Mouse (Mus musculus): Measurements from ENCODE around the gene Rbm42. TPM values are rescaled to one million over a fixed set of nuclear protein-coding genes. Genes with fewer than 3 reads are reported as not detected.

Gene Rbm42
- polyA plus RNA-seq (2014; fragmentation: Nextera tagmentation; extraction: Ambion mirVana), result 76.7 and 82.8 TPM in 2 replicates

GRCm38 (mm10) chr7:30649591-30650540 lies at the start of gene Rbm42:
Gene Rbm42, minus strand, starts transcription at chr7:30650317.
- Histone ChIP-seq H3K9ac (ENCODE audit: low read depth, low read length) (peak within 1 kb of the TSS; percentile 97), H3K36me3 (ENCODE audit: control insufficient read depth, insufficient read depth, low read length) (peaks cover 21% of the 10 kb centered on the region), H3K9me3 (replicated peaks; ENCODE audit: control insufficient read depth, low read length) (no peaks in the 10 kb centered on the region), H3K4me1 (ENCODE audit: control insufficient read depth, insufficient read depth, low read length) (no peaks in the 10 kb centered on the region), H3K27ac (ENCODE audit: low read depth, low read length) (peak within 1 kb of the TSS; percentile 60), H3K27me3 (ENCODE audit: control insufficient read depth, insufficient read depth, low read length) (no peaks in the 10 kb centered on the region), H3K4me2 (peak within 1 kb of the TSS; percentile 97), H3K4me3 (ENCODE audit: low read depth, low read length) (peak within 1 kb of the TSS; percentile 93)
- ATAC-seq (replicated peaks; ENCODE audit: insufficient number of reproducible peaks, low FRiP score, low TSS enrichment), result peak; percentile 97
- 2% methylated on average over 59 of the region's 59 CpGs for WGBS (ENCODE audit: insufficient replicate concordance)

DNA sequence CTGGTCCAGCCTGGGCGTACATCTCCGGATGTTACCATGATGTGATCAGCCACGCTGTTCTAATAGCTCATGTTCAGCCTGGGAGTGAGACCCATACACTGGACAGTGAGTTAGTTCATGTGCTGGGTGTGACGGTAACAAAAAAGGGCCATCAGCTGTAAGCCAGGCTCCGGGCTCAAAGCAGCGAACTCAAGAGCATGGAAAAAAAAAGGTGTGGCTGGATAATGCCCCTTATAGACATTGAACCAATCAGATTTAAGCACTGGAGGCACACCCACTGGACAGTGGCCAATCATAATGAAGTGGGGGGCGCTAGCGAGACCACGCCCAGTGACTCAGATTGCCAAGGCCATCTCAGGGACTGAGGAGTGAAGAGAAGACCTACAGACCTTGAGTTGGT lies 48.5 kb upstream of the Rbm42 start, which contains the start of gene 2200002J24Rik:
TSS of gene 2200002J24Rik (plus strand) at position 338 of the 400 bp plus-strand sequence.
- peak; percentile 57; the same call in 1 of the 2 replicates for ATAC-seq (replicated peaks; ENCODE audit: insufficient number of reproducible peaks, low FRiP score, low TSS enrichment)
- H3K4me3 ChIP-seq (ENCODE audit: low read depth, low read length), result no peak within 1 kb of the TSS
- H3K4me1 ChIP-seq (ENCODE audit: control insufficient read depth, insufficient read depth, low read length), result no peaks in the 10 kb centered on the region
- no peak within 1 kb of the TSS for H3K9ac ChIP-seq (ENCODE audit: low read depth, low read length)
- H3K36me3 ChIP-seq (ENCODE audit: control insufficient read depth, insufficient read depth, low read length), result no peaks in the 10 kb centered on the region
- H3K27me3 ChIP-seq (ENCODE audit: control insufficient read depth, insufficient read depth, low read length), result no peaks in the 10 kb centered on the region
- H3K27ac ChIP-seq (ENCODE audit: low read depth, low read length), result no peak within 1 kb of the TSS
- H3K9me3 ChIP-seq (replicated peaks; ENCODE audit: control insufficient read depth, low read length), result no peaks in the 10 kb centered on the region
- H3K4me2 ChIP-seq, result no peak within 1 kb of the TSS
- WGBS (ENCODE audit: insufficient replicate concordance), result 33% methylated on average over 9 of the region's 9 CpGs

- Histone ChIP-seq H3K27ac (ENCODE audit: low read depth, low read length) (no peak overlapping the region), H3K9ac (ENCODE audit: low read depth, low read length) (no peak overlapping the region), H3K4me2 (no peak overlapping the region), H3K4me1 (ENCODE audit: control insufficient read depth, insufficient read depth, low read length) (no peaks in the 10 kb centered on the region), H3K36me3 (ENCODE audit: control insufficient read depth, insufficient read depth, low read length) (no peaks in the 10 kb centered on the region), H3K9me3 (replicated peaks; ENCODE audit: control insufficient read depth, low read length) (no peaks in the 10 kb centered on the region), H3K4me3 (ENCODE audit: low read depth, low read length) (no peak overlapping the region), H3K27me3 (ENCODE audit: control insufficient read depth, insufficient read depth, low read length) (no peaks in the 10 kb centered on the region)
- WGBS (ENCODE audit: insufficient replicate concordance), result 63% methylated on average over 5 of the region's 5 CpGs
- no peak for ATAC-seq (replicated peaks; ENCODE audit: insufficient number of reproducible peaks, low FRiP score, low TSS enrichment)
Observed at GRCm38 (mm10) chr7:30698101-30698500, 48.0 kb upstream of the Rbm42 start.

GRCm38 (mm10) chr7:30688325-30688724 lies 38.2 kb upstream of the Rbm42 start:
- no peaks in the 10 kb centered on the region for H3K4me1 ChIP-seq (ENCODE audit: control insufficient read depth, insufficient read depth, low read length)
- no peaks in the 10 kb centered on the region for H3K9me3 ChIP-seq (replicated peaks; ENCODE audit: control insufficient read depth, low read length)
- H3K36me3 ChIP-seq (ENCODE audit: control insufficient read depth, insufficient read depth, low read length), result no peaks in the 10 kb centered on the region
- peaks cover 6% of the 10 kb centered on the region for H3K27me3 ChIP-seq (ENCODE audit: control insufficient read depth, insufficient read depth, low read length)
- H3K9ac ChIP-seq (ENCODE audit: low read depth, low read length), result no peak overlapping the region
- ATAC-seq (replicated peaks; ENCODE audit: insufficient number of reproducible peaks, low FRiP score, low TSS enrichment), result no peak
- no peak overlapping the region for H3K4me3 ChIP-seq (ENCODE audit: low read depth, low read length)
- WGBS (ENCODE audit: insufficient replicate concordance), result 78% methylated on average over 6 of the region's 6 CpGs
- no peak overlapping the region for H3K4me2 ChIP-seq
- no peak overlapping the region for H3K27ac ChIP-seq (ENCODE audit: low read depth, low read length)

DNA sequence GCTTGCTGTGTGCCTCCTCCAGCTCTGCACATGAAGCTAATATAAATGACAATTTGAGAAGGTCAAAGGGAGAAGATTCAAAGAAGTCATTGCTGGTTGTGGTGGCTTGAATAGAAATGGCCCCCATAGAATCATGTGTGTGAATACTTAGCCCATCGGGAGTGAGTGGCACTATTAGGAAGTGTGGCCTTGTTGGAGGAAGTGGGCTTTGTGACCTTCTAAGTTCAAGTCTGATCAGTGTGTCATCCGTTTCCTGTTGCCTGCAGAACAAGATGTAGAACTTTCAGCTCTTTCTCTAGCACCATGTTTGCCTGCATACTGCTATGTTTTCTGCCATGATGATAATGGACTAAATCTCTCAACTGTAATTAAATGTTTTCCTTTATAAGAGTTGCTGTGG lies 33.3 kb upstream of the Rbm42 start:
- no peak for ATAC-seq (replicated peaks; ENCODE audit: insufficient number of reproducible peaks, low FRiP score, low TSS enrichment)
- no peaks in the 10 kb centered on the region for H3K4me1 ChIP-seq (ENCODE audit: control insufficient read depth, insufficient read depth, low read length)
- no peak overlapping the region for H3K4me2 ChIP-seq
- H3K36me3 ChIP-seq (ENCODE audit: control insufficient read depth, insufficient read depth, low read length), result no peaks in the 10 kb centered on the region
- H3K9ac ChIP-seq (ENCODE audit: low read depth, low read length), result no peak overlapping the region
- no peak overlapping the region for H3K4me3 ChIP-seq (ENCODE audit: low read depth, low read length)
- H3K9me3 ChIP-seq (replicated peaks; ENCODE audit: control insufficient read depth, low read length), result 0 out of 2 replicates have a peak, but pooled peaks cover 2% of the 10 kb centered on the region
- H3K27me3 ChIP-seq (ENCODE audit: control insufficient read depth, insufficient read depth, low read length), result peaks cover 6% of the 10 kb centered on the region
- H3K27ac ChIP-seq (ENCODE audit: low read depth, low read length), result no peak overlapping the region
- 58% methylated on average over 2 of the region's 2 CpGs for WGBS (ENCODE audit: insufficient replicate concordance)

GRCm38 (mm10) chr7:30681897-30682296 lies 31.8 kb upstream of the Rbm42 start:
- H3K4me1 ChIP-seq (ENCODE audit: control insufficient read depth, insufficient read depth, low read length), result no peaks in the 10 kb centered on the region
- ATAC-seq (replicated peaks; ENCODE audit: insufficient number of reproducible peaks, low FRiP score, low TSS enrichment), result no peak

DNA sequence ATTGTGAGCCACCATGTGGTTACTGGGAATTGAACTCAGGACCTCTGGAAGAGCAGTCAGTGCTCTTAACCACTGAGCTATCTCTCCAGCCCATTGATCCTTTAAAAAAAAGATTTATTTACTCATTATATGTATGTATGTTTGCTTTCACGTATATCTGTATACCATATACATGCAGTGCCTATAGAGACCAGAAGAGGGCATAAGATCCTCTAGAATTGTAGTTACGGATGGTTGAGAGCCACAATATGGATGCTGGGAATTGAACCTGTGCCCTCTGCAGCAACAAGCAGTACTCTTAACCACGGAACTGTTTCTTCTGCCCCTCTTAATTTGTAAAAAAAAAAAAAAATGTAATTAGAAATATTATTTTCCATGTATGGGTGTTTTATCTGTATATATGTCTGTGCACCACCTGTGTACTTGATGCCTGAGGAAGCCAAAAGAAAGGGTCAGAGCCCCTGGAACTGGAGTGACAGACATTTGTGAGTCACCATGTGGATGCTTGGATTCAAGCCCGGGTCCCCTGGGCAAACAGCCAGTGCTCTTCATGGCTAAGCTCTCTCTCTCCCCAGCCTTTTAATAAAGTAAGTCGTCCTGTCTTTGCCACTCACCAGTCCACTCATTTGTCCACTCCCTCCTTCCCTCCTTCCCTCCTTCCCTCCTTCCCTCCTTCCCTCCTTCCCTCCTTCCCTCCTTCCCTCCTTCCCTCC lies 28.3 kb upstream of the Rbm42 start:
- H3K4me2 ChIP-seq, result no peak overlapping the region
- ATAC-seq (replicated peaks; ENCODE audit: insufficient number of reproducible peaks, low FRiP score, low TSS enrichment), result no peak
- no peaks in the 10 kb centered on the region for H3K4me1 ChIP-seq (ENCODE audit: control insufficient read depth, insufficient read depth, low read length)
- no peak overlapping the region for H3K9ac ChIP-seq (ENCODE audit: low read depth, low read length)
- H3K27me3 ChIP-seq (ENCODE audit: control insufficient read depth, insufficient read depth, low read length), result peaks cover 3% of the 10 kb centered on the region; the same call in 1 of the 2 replicates
- WGBS (ENCODE audit: insufficient replicate concordance), result 60% methylated on average over 5 of the region's 5 CpGs
- H3K36me3 ChIP-seq (ENCODE audit: control insufficient read depth, insufficient read depth, low read length), result no peaks in the 10 kb centered on the region
- H3K27ac ChIP-seq (ENCODE audit: low read depth, low read length), result no peak overlapping the region
- 0 out of 2 replicates have a peak, but pooled peaks cover 4% of the 10 kb centered on the region for H3K9me3 ChIP-seq (replicated peaks; ENCODE audit: control insufficient read depth, low read length)
- H3K4me3 ChIP-seq (ENCODE audit: low read depth, low read length), result no peak overlapping the region

More at GRCm38 (mm10) chr7:30681897-30682296, 31.8 kb upstream of the Rbm42 start:
- Histone ChIP-seq H3K27me3 (ENCODE audit: control insufficient read depth, insufficient read depth, low read length) (no peaks in the 10 kb centered on the region), H3K4me3 (ENCODE audit: low read depth, low read length) (no peak overlapping the region), H3K27ac (ENCODE audit: low read depth, low read length) (no peak overlapping the region), H3K9ac (ENCODE audit: low read depth, low read length) (no peak overlapping the region), H3K4me2 (no peak overlapping the region), H3K36me3 (ENCODE audit: control insufficient read depth, insufficient read depth, low read length) (no peaks in the 10 kb centered on the region), H3K9me3 (replicated peaks; ENCODE audit: control insufficient read depth, low read length) (0 out of 2 replicates have a peak, but pooled peaks cover 4% of the 10 kb centered on the region)
- 36% methylated on average over 5 of the region's 5 CpGs for WGBS (ENCODE audit: insufficient replicate concordance)

DNA sequence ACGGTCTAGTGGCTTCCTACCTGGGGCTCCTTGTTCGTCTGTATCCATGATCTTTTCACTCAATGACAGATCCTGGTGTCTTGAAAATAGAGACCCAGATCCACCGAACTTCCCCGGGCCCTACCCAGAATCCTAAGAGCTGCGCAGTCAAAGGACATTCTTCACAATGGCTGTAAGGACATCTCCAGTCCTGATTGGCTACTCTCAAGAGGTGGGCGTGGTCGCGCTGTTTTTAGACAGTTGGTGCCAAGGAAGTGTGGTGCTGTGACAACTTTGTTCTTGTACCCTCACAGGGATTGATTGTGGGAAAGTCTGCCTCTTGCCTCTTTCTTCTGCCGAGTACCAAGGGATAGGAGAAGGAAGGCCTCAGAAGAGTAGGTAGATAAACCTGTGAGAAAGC lies 21.4 kb upstream of the Rbm42 start, which contains the start of gene Pmis2:
TSS of gene Pmis2 (minus strand) at position 126 of the 400 bp plus-strand sequence.
- Histone ChIP-seq H3K27ac (ENCODE audit: low read depth, low read length) (no peak within 1 kb of the TSS), H3K4me3 (ENCODE audit: low read depth, low read length) (no peak within 1 kb of the TSS), H3K36me3 (ENCODE audit: control insufficient read depth, insufficient read depth, low read length) (no peaks in the 10 kb centered on the region), H3K4me1 (ENCODE audit: control insufficient read depth, insufficient read depth, low read length) (no peaks in the 10 kb centered on the region), H3K27me3 (ENCODE audit: control insufficient read depth, insufficient read depth, low read length) (peaks cover 3% of the 10 kb centered on the region; the same call in 1 of the 2 replicates), H3K9me3 (replicated peaks; ENCODE audit: control insufficient read depth, low read length) (no peaks in the 10 kb centered on the region), H3K4me2 (no peak within 1 kb of the TSS), H3K9ac (ENCODE audit: low read depth, low read length) (no peak within 1 kb of the TSS)
- 53% methylated on average over 9 of the region's 9 CpGs for WGBS (ENCODE audit: insufficient replicate concordance)
- no peak for ATAC-seq (replicated peaks; ENCODE audit: insufficient number of reproducible peaks, low FRiP score, low TSS enrichment)

Measured in heart, embryonic 11.5 days (tissue).